Mouse (Mus musculus) olfactory bulb, adult 2 months (tissue): ENCODE data around the gene Nlrc5.

ENCODE experiments used
- CTCF ChIP-seq: fragments of 200-500 bp; IDR thresholded peaks from 2 replicates; pipeline ENCODE4 v1.5.1; 2012; ENCODE audit warnings: low read depth, mild to moderate bottlenecking, low read length, moderate library complexity; ENCODE audit not compliant: insufficient read depth
- POLR2A ChIP-seq: fragments of 200-500 bp; IDR thresholded peaks from 2 replicates; pipeline ENCODE4 v1.6.1; 2012; ENCODE audit warnings: mild to moderate bottlenecking, low read depth, low read length, moderate library complexity; ENCODE audit not compliant: insufficient read depth

DNA sequence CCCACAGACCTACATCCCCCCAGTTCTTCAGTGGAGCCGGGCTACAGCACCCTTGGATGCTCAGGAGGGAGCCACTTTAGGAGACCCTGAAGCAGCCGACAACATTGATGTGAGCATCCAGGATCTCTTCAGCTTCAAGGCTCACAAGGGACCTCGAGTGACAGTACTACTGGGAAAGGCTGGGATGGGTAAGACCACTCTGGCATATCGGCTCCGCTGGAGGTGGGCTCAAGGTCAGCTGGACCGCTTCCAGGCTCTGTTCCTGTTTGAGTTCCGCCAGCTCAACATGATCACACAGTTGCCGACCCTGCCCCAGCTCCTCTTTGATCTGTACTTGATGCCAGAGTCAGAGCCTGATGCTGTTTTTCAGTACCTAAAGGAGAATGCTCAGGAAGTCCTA, 41.6 kb downstream of the Nlrc5 start:
- TF ChIP-seq CTCF (no peak), POLR2A (no peak)
